Mouse (Mus musculus): Measurements from ENCODE around the gene Map3k6. TPM values are rescaled to one million over a fixed set of nuclear protein-coding genes. Genes with fewer than 3 reads are reported as not detected.

Gene Map3k6
- polyA plus RNA-seq, 1 experiment = 4.6 TPM

DNA sequence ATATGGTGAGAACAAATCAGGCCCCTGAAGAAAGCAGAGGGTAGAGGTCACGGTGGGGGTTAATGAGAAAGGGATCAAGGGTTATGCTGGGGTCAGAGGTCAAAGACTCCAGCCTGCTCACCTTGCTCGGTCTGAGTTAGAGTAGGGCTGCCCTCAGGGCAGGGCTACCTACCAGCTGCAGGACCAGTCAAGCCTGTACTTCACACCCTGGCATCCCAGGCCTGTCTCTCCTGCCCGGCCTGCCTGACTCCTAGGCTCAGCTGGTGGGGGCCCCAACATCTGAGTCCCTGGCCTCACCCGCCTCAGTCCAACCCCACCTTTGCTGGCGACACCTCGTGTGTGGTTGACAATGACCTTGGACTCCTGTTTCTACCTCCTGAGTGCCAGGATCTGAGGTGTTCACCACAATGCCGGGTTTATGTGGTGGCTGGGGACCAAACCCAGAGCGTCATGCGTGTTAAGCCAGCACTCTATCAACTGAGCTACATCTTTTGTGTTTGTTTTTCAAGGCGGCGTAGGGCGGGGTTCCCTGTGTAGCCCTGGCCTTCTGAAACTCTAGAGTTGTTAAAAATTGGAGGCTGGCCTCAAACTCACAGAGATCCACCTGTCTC, 17.3 kb downstream of the Map3k6 start:
- Histone ChIP-seq H3K27me3 (ENCODE audit: control insufficient read depth, insufficient read depth, insufficient read length) (peaks cover 13% of the 10 kb centered on the region), H3K4me2 (ENCODE audit: low read depth) (no peak overlapping the region), H3ac (ENCODE audit: control insufficient read depth, insufficient read length) (no peak overlapping the region), H3K36me3 (ENCODE audit: control insufficient read depth, insufficient read depth) (no peaks in the 10 kb centered on the region), H3K79me2 (ENCODE audit: control insufficient read depth, insufficient read depth) (no peaks in the 10 kb centered on the region), H3K4me3 (no peak overlapping the region)
- TF ChIP-seq SRF (IDR thresholded peaks at IDR 0.05; ENCODE audit: control insufficient read depth, insufficient read length, low read depth) (no peak), MYOD1 (IDR thresholded peaks at IDR 0.05; ENCODE audit: control insufficient read depth in 1 of 3, insufficient read length in 2 of 3, low read depth in 2 of 3) (no peak), E2F4 (IDR thresholded peaks at IDR 0.05; ENCODE audit: insufficient read depth) (no peak), TCF3 (IDR thresholded peaks at IDR 0.05; ENCODE audit: insufficient read length, low read depth) (no peak), MAX (IDR thresholded peaks at IDR 0.05; ENCODE audit: low read depth) (no peak), MYOG (IDR thresholded peaks at IDR 0.05; ENCODE audit: control insufficient read depth in 1 of 3, insufficient read depth in 1 of 3, insufficient read length in 2 of 3, low read depth in 2 of 3) (no peak), POLR2A (IDR thresholded peaks at IDR 0.05; ENCODE audit: insufficient read length, low read depth) (no peak), POLR2AphosphoS2 (IDR thresholded peaks at IDR 0.05; ENCODE audit: insufficient read length, low read depth) (no peak), REST (IDR thresholded peaks at IDR 0.05; ENCODE audit: insufficient read depth, insufficient read length) (no peak), CEBPB (IDR thresholded peaks at IDR 0.05; ENCODE audit: insufficient read depth, poor library complexity, severe bottlenecking) (no peak), TCF12 (IDR thresholded peaks at IDR 0.05; ENCODE audit: insufficient read depth, poor library complexity, severe bottlenecking) (no peak), USF1 (IDR thresholded peaks at IDR 0.05; ENCODE audit: low read depth) (no peak)

- Histone ChIP-seq H3K4me3 (no peak overlapping the region), H3K79me2 (ENCODE audit: control insufficient read depth, insufficient read depth) (no peaks in the 10 kb centered on the region), H3K4me2 (ENCODE audit: low read depth) (no peak overlapping the region), H3K36me3 (ENCODE audit: control insufficient read depth, insufficient read depth) (peaks cover 4% of the 10 kb centered on the region), H3K27me3 (ENCODE audit: control insufficient read depth, insufficient read depth, insufficient read length) (peaks cover 6% of the 10 kb centered on the region), H3ac (ENCODE audit: control insufficient read depth, insufficient read length) (no peak overlapping the region)
- no peak for TF ChIP-seq REST (IDR thresholded peaks at IDR 0.05; ENCODE audit: insufficient read depth, insufficient read length)
- no peak for TF ChIP-seq CEBPB (IDR thresholded peaks at IDR 0.05; ENCODE audit: insufficient read depth, poor library complexity, severe bottlenecking)
- TF ChIP-seq POLR2AphosphoS2 (IDR thresholded peaks at IDR 0.05; ENCODE audit: insufficient read length, low read depth) = no peak
- TF ChIP-seq TCF3 (IDR thresholded peaks at IDR 0.05; ENCODE audit: insufficient read length, low read depth) = no peak
- no peak for TF ChIP-seq MAX (IDR thresholded peaks at IDR 0.05; ENCODE audit: low read depth)
- no peak for TF ChIP-seq POLR2A (IDR thresholded peaks at IDR 0.05; ENCODE audit: insufficient read length, low read depth)
- TF ChIP-seq USF1 (IDR thresholded peaks at IDR 0.05; ENCODE audit: low read depth) = no peak
- no peak for TF ChIP-seq MYOD1 (IDR thresholded peaks at IDR 0.05; ENCODE audit: control insufficient read depth in 1 of 3, insufficient read length in 2 of 3, low read depth in 2 of 3)
- no peak for TF ChIP-seq E2F4 (IDR thresholded peaks at IDR 0.05; ENCODE audit: insufficient read depth)
- TF ChIP-seq MYOG (IDR thresholded peaks at IDR 0.05; ENCODE audit: control insufficient read depth in 1 of 3, insufficient read depth in 1 of 3, insufficient read length in 2 of 3, low read depth in 2 of 3) = no peak
- no peak for TF ChIP-seq TCF12 (IDR thresholded peaks at IDR 0.05; ENCODE audit: insufficient read depth, poor library complexity, severe bottlenecking)
- no peak for TF ChIP-seq SRF (IDR thresholded peaks at IDR 0.05; ENCODE audit: control insufficient read depth, insufficient read length, low read depth)
Observed at GRCm38 (mm10) chr4:133261641-133262374, 21.2 kb downstream of the Map3k6 start.

GRCm38 (mm10) chr4:133262375-133262765, 21.8 kb downstream of the Map3k6 start:
- Histone ChIP-seq H3K4me3 (no peak overlapping the region), H3K4me2 (ENCODE audit: low read depth) (peak overlapping the region; percentile 38), H3ac (ENCODE audit: control insufficient read depth, insufficient read length) (no peak overlapping the region), H3K36me3 (ENCODE audit: control insufficient read depth, insufficient read depth) (peaks cover 4% of the 10 kb centered on the region), H3K27me3 (ENCODE audit: control insufficient read depth, insufficient read depth, insufficient read length) (peaks cover 1% of the 10 kb centered on the region), H3K79me2 (ENCODE audit: control insufficient read depth, insufficient read depth) (no peaks in the 10 kb centered on the region)
- TF ChIP-seq POLR2AphosphoS2 (IDR thresholded peaks at IDR 0.05; ENCODE audit: insufficient read length, low read depth) = no peak
- no peak for TF ChIP-seq CEBPB (IDR thresholded peaks at IDR 0.05; ENCODE audit: insufficient read depth, poor library complexity, severe bottlenecking)
- no peak for TF ChIP-seq TCF12 (IDR thresholded peaks at IDR 0.05; ENCODE audit: insufficient read depth, poor library complexity, severe bottlenecking)
- TF ChIP-seq SRF (IDR thresholded peaks at IDR 0.05; ENCODE audit: control insufficient read depth, insufficient read length, low read depth) = no peak
- TF ChIP-seq TCF3 (IDR thresholded peaks at IDR 0.05; ENCODE audit: insufficient read length, low read depth) = no peak
- no peak for TF ChIP-seq MAX (IDR thresholded peaks at IDR 0.05; ENCODE audit: low read depth)
- TF ChIP-seq MYOG (IDR thresholded peaks at IDR 0.05; ENCODE audit: control insufficient read depth in 1 of 3, insufficient read depth in 1 of 3, insufficient read length in 2 of 3, low read depth in 2 of 3) = no peak
- no peak for TF ChIP-seq E2F4 (IDR thresholded peaks at IDR 0.05; ENCODE audit: insufficient read depth)
- TF ChIP-seq REST (IDR thresholded peaks at IDR 0.05; ENCODE audit: insufficient read depth, insufficient read length) = no peak
- no peak for TF ChIP-seq MYOD1 (IDR thresholded peaks at IDR 0.05; ENCODE audit: control insufficient read depth in 1 of 3, insufficient read length in 2 of 3, low read depth in 2 of 3)
- no peak for TF ChIP-seq USF1 (IDR thresholded peaks at IDR 0.05; ENCODE audit: low read depth)
- no peak for TF ChIP-seq POLR2A (IDR thresholded peaks at IDR 0.05; ENCODE audit: insufficient read length, low read depth)

GRCm38 (mm10) chr4:133262882-133263281, 22.3 kb downstream of the Map3k6 start, which contains the start of gene Sytl1:
Gene Sytl1, minus strand, starts transcription at chr4:133263113.
- Histone ChIP-seq H3K4me2 (ENCODE audit: low read depth) (peak within 1 kb of the TSS; percentile 38), H3K4me3 (no peak within 1 kb of the TSS), H3K36me3 (ENCODE audit: control insufficient read depth, insufficient read depth) (peaks cover 4% of the 10 kb centered on the region), H3K27me3 (ENCODE audit: control insufficient read depth, insufficient read depth, insufficient read length) (no peaks in the 10 kb centered on the region), H3ac (ENCODE audit: control insufficient read depth, insufficient read length) (no peak within 1 kb of the TSS), H3K79me2 (ENCODE audit: control insufficient read depth, insufficient read depth) (no peaks in the 10 kb centered on the region)
- no peak for TF ChIP-seq TCF3 (IDR thresholded peaks at IDR 0.05; ENCODE audit: insufficient read length, low read depth)
- TF ChIP-seq POLR2A (IDR thresholded peaks at IDR 0.05; ENCODE audit: insufficient read length, low read depth) = no peak
- peak; percentile 50 to 90 (median 73) for TF ChIP-seq MYOG (IDR thresholded peaks at IDR 0.05; ENCODE audit: control insufficient read depth in 1 of 3, insufficient read depth in 1 of 3, insufficient read length in 2 of 3, low read depth in 2 of 3)
- no peak for TF ChIP-seq POLR2AphosphoS2 (IDR thresholded peaks at IDR 0.05; ENCODE audit: insufficient read length, low read depth)
- TF ChIP-seq SRF (IDR thresholded peaks at IDR 0.05; ENCODE audit: control insufficient read depth, insufficient read length, low read depth) = no peak
- TF ChIP-seq MYOD1 (IDR thresholded peaks at IDR 0.05; ENCODE audit: control insufficient read depth in 1 of 3, insufficient read length in 2 of 3, low read depth in 2 of 3) = peak in 2 of 3 experiments; percentile 49 to 71
- TF ChIP-seq TCF12 (IDR thresholded peaks at IDR 0.05; ENCODE audit: insufficient read depth, poor library complexity, severe bottlenecking) = no peak
- TF ChIP-seq USF1 (IDR thresholded peaks at IDR 0.05; ENCODE audit: low read depth) = no peak
- TF ChIP-seq E2F4 (IDR thresholded peaks at IDR 0.05; ENCODE audit: insufficient read depth) = no peak
